Mouse (Mus musculus) midbrain, embryonic 12.5 days (tissue): Measurements from ENCODE around the gene A530032D15Rik. TPM values are rescaled to one million over a fixed set of nuclear protein-coding genes. Genes with fewer than 3 reads are reported as not detected.
"Not testable (repeated sequence)": the region's sequence is repeated elsewhere in the genome, so short reads cannot be mapped to it uniquely, and the experiment has no call there.

Experiments
- ATAC-seq: fragments of 200-750 bp; cut with Nextera tagmentation; 2 replicates; pipeline ENCODE4 v1.8.0; 2017; ENCODE audit warnings: low read depth, moderate TSS enrichment, moderate library complexity; ENCODE audit not compliant: low FRiP score
- H3K27ac ChIP-seq: fragments of 300-500 bp; sonication (generic); replicated peaks from 2 replicates; pipeline ENCODE4 v1.5.1; 2016; ENCODE audit warnings: mild to moderate bottlenecking
- H3K27me3 ChIP-seq: fragments of 300-500 bp; sonication (generic); 2 replicates; pipeline ENCODE4 v1.6.1; 2016; ENCODE audit warnings: mild to moderate bottlenecking
- H3K36me3 ChIP-seq: fragments of 300-500 bp; sonication (generic); 2 replicates; pipeline ENCODE4 v1.6.1; 2016
- H3K4me1 ChIP-seq: fragments of 300-500 bp; sonication (generic); 2 replicates; pipeline ENCODE4 v1.6.1; 2016
- H3K4me2 ChIP-seq: fragments of 300-500 bp; sonication (generic); replicated peaks from 2 replicates; pipeline ENCODE4 v1.6.1; 2016; ENCODE audit warnings: mild to moderate bottlenecking, moderate library complexity
- H3K4me3 ChIP-seq: fragments of 300-500 bp; sonication (generic); 2 replicates; pipeline ENCODE4 v1.5.1; 2016; ENCODE audit warnings: mild to moderate bottlenecking
- H3K9ac ChIP-seq: fragments of 300-500 bp; sonication (generic); replicated peaks from 2 replicates; pipeline ENCODE4 v1.6.1; 2016; ENCODE audit warnings: mild to moderate bottlenecking, moderate library complexity
- H3K9me3 ChIP-seq: fragments of 300-500 bp; sonication (generic); 2 replicates; pipeline ENCODE4 v1.6.1; 2016; ENCODE audit warnings: mild to moderate bottlenecking
- WGBS: fragments of 180-500 bp; shearing (Covaris S2); methylation state at CpG from one replicate; pipeline ENCODE4 v1.1.7; 2016; 5-methylcytosine and 5-hydroxymethylcytosine counted together
- polyA plus RNA-seq: library from polyadenylated mRNA; unstranded; fragments of >200 nt; fragmentation: Nextera tagmentation; extraction: Ambion mirVana; gene quantifications from 2 replicates; pipeline ENCODE4 v1.2.1, GENCODE M21; 2016

A530032D15Rik gene
- not detected in 2 replicates for polyA plus RNA-seq

GRCm38 (mm10) chr1:85109753-85110152 lies at the start of gene A530032D15Rik:
A530032D15Rik (minus strand) TSS chr1:85109853.
- H3K9ac ChIP-seq, H3K4me3 ChIP-seq: not testable (repeated sequence)
- WGBS, result no CpG with 5 or more reads among the region's 7 CpGs

GRCm38 (mm10) chr1:85155151-85155550 lies 45.5 kb upstream of the A530032D15Rik start:
- 78% methylated on average over 4 of the region's 5 CpGs for WGBS
- not testable (repeated sequence) for H3K4me1 ChIP-seq, H3K9me3 ChIP-seq, H3K4me3 ChIP-seq, H3K9ac ChIP-seq, H3K27ac ChIP-seq, H3K4me2 ChIP-seq, ATAC-seq, H3K36me3 ChIP-seq, H3K27me3 ChIP-seq

More at GRCm38 (mm10) chr1:85109753-85110152, at the start of gene A530032D15Rik:
- not testable (repeated sequence) for H3K36me3 ChIP-seq, H3K4me1 ChIP-seq, H3K27ac ChIP-seq, H3K4me2 ChIP-seq, H3K27me3 ChIP-seq, H3K9me3 ChIP-seq, ATAC-seq

- not testable (repeated sequence) for H3K4me1 ChIP-seq, H3K27ac ChIP-seq, H3K27me3 ChIP-seq, H3K9ac ChIP-seq, H3K4me2 ChIP-seq, H3K4me3 ChIP-seq, ATAC-seq, H3K36me3 ChIP-seq, H3K9me3 ChIP-seq
- 87% methylated on average over 22 of the region's 22 CpGs for WGBS
Observed at GRCm38 (mm10) chr1:85133671-85134070, 24.0 kb upstream of the A530032D15Rik start.

GRCm38 (mm10) chr1:85121841-85122240 lies 12.2 kb upstream of the A530032D15Rik start:
- H3K27ac ChIP-seq, H3K4me2 ChIP-seq, H3K27me3 ChIP-seq, ATAC-seq, H3K9ac ChIP-seq, H3K4me3 ChIP-seq, H3K9me3 ChIP-seq, H3K4me1 ChIP-seq, H3K36me3 ChIP-seq: not testable (repeated sequence)
- 90% methylated on average over 4 of the region's 4 CpGs for WGBS

GRCm38 (mm10) chr1:85118341-85118740 lies 8.7 kb upstream of the A530032D15Rik start:
- not testable (repeated sequence) for H3K4me2 ChIP-seq, H3K9me3 ChIP-seq, H3K27me3 ChIP-seq, H3K4me1 ChIP-seq, H3K9ac ChIP-seq, H3K4me3 ChIP-seq, H3K36me3 ChIP-seq, ATAC-seq, H3K27ac ChIP-seq
- WGBS, result 86% methylated on average over 5 of the region's 6 CpGs

GRCm38 (mm10) chr1:85117537-85117936 lies 7.9 kb upstream of the A530032D15Rik start:
- 76% methylated on average over 4 of the region's 6 CpGs for WGBS
- ATAC-seq, result not testable (repeated sequence)

GRCm38 (mm10) chr1:85114666-85115402 lies 5.2 kb upstream of the A530032D15Rik start:
- H3K27ac ChIP-seq, H3K4me3 ChIP-seq, H3K9ac ChIP-seq, H3K4me1 ChIP-seq, H3K4me2 ChIP-seq, H3K27me3 ChIP-seq, ATAC-seq, H3K36me3 ChIP-seq: not testable (repeated sequence)
- peaks cover 13% of the 10 kb centered on the region for H3K9me3 ChIP-seq
- WGBS, result 53% methylated on average over 6 of the region's 6 CpGs

More at GRCm38 (mm10) chr1:85117537-85117936, 7.9 kb upstream of the A530032D15Rik start:
- not testable (repeated sequence) for H3K9me3 ChIP-seq, H3K4me1 ChIP-seq, H3K4me3 ChIP-seq, H3K27me3 ChIP-seq, H3K9ac ChIP-seq, H3K36me3 ChIP-seq, H3K4me2 ChIP-seq, H3K27ac ChIP-seq

GRCm38 (mm10) chr1:85114078-85114477 lies 4.4 kb upstream of the A530032D15Rik start:
- not testable (repeated sequence) for H3K36me3 ChIP-seq, H3K4me3 ChIP-seq, H3K4me2 ChIP-seq, H3K27ac ChIP-seq, H3K9ac ChIP-seq, H3K4me1 ChIP-seq, H3K27me3 ChIP-seq
- 74% methylated on average over 3 of the region's 3 CpGs for WGBS
- ATAC-seq, result peak; percentile 65
- peaks cover 13% of the 10 kb centered on the region for H3K9me3 ChIP-seq

- not testable (repeated sequence) for H3K27me3 ChIP-seq, H3K4me1 ChIP-seq, H3K27ac ChIP-seq, ATAC-seq, H3K4me3 ChIP-seq, H3K4me2 ChIP-seq, H3K36me3 ChIP-seq, H3K9ac ChIP-seq
- WGBS, result 72% methylated on average over 2 of the region's 5 CpGs
- H3K9me3 ChIP-seq, result peaks cover 13% of the 10 kb centered on the region
Observed at GRCm38 (mm10) chr1:85112889-85113288, 3.2 kb upstream of the A530032D15Rik start.

- H3K27me3 ChIP-seq, H3K9me3 ChIP-seq, H3K4me1 ChIP-seq, H3K36me3 ChIP-seq, ATAC-seq, H3K4me3 ChIP-seq, H3K9ac ChIP-seq, H3K4me2 ChIP-seq, H3K27ac ChIP-seq: not testable (repeated sequence)
- WGBS, result 86% methylated on average over 7 of the region's 7 CpGs
Observed at GRCm38 (mm10) chr1:85112266-85112665, 2.6 kb upstream of the A530032D15Rik start.

- not testable (repeated sequence) for H3K27ac ChIP-seq, H3K4me1 ChIP-seq, H3K4me2 ChIP-seq, H3K9me3 ChIP-seq, H3K9ac ChIP-seq, ATAC-seq, H3K4me3 ChIP-seq, H3K27me3 ChIP-seq, H3K36me3 ChIP-seq
- WGBS, result 70% methylated on average over 10 of the region's 10 CpGs
Observed at GRCm38 (mm10) chr1:85111572-85111971, 1.9 kb upstream of the A530032D15Rik start.

- not testable (repeated sequence) for H3K36me3 ChIP-seq, H3K27me3 ChIP-seq, H3K27ac ChIP-seq, H3K9me3 ChIP-seq, H3K9ac ChIP-seq, H3K4me1 ChIP-seq, H3K4me2 ChIP-seq, ATAC-seq, H3K4me3 ChIP-seq
- 69% methylated on average over 2 of the region's 3 CpGs for WGBS
Observed at GRCm38 (mm10) chr1:85110876-85111275, 1.2 kb upstream of the A530032D15Rik start.

GRCm38 (mm10) chr1:85106013-85106412 lies 3.6 kb downstream of the A530032D15Rik start:
- not testable (repeated sequence) for H3K4me1 ChIP-seq, H3K4me2 ChIP-seq, H3K4me3 ChIP-seq

More at GRCm38 (mm10) chr1:85106013-85106412, 3.6 kb downstream of the A530032D15Rik start:
- not testable (repeated sequence) for H3K9ac ChIP-seq, H3K36me3 ChIP-seq, ATAC-seq, H3K27me3 ChIP-seq, H3K9me3 ChIP-seq, H3K27ac ChIP-seq
- 71% methylated on average over 5 of the region's 6 CpGs for WGBS
